Mouse (Mus musculus) heart, postnatal 36 days (tissue): ENCODE measurements around the gene Lrrc8b. TPM values are rescaled to one million over a fixed set of nuclear protein-coding genes. Genes with fewer than 3 reads are reported as not detected.

Source experiments
- DNase-seq, 2 experiments: peaks; one replicate each; pipeline ENCODE4 v3.0.0; 2021 to 2022
- intact Hi-C: fragments of 180-260 bp; cut with DNase I; formaldehyde crosslinking; loops from one replicate; pipeline ENCODE4 v1.15.1; 2025
- total RNA-seq, 2 experiments: library from RNA; stranded (reverse); gene quantifications; 2 replicates each; pipeline ENCODE4 v1.2.3; 2021

Lrrc8b gene
- total RNA-seq, 2 experiments from 2014 or later = 4.4 to 5.1 TPM

DNA sequence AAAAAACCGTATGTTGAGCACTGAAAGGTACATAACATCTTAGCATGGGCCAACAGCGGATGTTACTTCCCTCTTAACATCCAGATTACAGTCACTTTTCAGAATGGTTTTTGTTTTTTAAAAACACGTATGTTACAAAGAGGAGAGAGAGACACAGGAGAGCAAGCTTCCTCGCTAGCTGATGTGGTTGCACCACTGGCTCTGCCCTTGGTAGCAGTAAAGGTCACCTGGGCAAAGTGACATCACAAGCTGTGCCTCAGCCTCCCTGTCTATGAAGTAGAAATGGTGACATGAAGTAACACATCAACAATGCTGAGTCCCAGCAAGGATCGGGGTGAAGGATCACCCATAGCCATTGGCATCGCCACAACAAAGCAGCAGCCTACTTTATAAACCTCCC is 93.2 kb downstream of the Lrrc8b start:
- intact Hi-C loops = no loop called here
- no peak for DNase-seq

DNA sequence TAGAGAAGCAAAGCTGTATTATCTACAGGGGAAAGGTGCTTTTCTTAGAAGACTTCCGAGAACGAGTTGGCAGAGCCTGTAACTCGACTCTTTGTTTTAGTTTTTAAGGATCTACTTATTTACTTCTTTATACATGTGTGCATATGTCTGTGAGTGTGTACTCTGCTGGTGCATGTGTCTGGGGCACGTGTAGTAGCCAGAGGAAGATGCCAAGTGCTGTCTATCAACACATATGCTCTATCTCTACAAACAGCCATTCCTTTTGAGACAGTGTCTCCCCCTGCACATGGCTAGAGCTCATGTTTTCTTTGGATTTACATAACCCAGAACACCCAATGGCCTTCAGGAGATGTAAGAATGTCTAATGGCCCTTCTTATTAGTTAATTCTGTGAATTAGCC is 96.7 kb downstream of the Lrrc8b start:
- intact Hi-C loops = no loop called here
- no peak for DNase-seq

DNA sequence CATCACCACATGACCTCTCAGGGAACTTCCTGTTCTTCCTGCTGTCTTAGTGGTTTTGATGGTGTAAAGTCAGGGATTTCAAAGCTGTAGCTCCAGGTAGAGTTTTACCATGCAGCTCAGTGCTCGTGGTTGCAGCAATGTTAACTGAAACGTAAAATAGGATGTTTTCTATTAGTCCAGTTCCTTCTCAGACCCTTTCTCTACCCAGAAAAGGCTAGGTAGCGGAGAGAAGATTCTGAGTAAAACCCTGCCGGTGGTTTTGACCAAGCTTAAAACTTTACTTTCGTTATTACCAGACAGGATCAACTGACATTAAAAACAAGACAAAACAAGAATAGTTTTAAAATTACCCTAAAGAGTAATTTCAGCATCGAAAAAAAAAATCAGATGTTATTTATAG is 100.0 kb downstream of the Lrrc8b start:
- intact Hi-C loops = loop anchor here (5.0 kb wide), 2 partner anchors 98 to 357 kb away; partner anchors contain the start of gene Lrrc8b
- no peak for DNase-seq

DNA sequence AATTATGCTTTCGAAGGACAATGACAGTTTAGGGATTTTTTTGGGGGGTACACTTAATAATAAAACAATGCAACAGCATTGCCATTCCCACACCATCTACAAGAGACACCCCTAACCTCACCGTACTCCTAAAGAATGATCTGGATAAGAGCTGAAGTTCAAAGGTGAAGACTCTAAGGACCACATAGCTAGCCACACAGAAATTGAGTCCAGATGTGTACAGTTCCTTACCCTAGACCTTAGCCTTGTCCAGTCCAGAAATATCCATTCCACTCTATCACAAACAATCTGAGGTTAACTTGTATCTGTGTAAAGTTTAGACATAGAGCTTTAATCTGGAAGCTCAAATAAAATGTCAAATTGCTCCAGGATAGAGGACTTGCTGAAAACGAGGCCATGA is 100.7 kb downstream of the Lrrc8b start:
- intact Hi-C loops = loop anchor here (5.0 kb wide), 2 partner anchors 99 to 356 kb away; partner anchors contain the start of gene Lrrc8b
- DNase-seq = no peak

DNA sequence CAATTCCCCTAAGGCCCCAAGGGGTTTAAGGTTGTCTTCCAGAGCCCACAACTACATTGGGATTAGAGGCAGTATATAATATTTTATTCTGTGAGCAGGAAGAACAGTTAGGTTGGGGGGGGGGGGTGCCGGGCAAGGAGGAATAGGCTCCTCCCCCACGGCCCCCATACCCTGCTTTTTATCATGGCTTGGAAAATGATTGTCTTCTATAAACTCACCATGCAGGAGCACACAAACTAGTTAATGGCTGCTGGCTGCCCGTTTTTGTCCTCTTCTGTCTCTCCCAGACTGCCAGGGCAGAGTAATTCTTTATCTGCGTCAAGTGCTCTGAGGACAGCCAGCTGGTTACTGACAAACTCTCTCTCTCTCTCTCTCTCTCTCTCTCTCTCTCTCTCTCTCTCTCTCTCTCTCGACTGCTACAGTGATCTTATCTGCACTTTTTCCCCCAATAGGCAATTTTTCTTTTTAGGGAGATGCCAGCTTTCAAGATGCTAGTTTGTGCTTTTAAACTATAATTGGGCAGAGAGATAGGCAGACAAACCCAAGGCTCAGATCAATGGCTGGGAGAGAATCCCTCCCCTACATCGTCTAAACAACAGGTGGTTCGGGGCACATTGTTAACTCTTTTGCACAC is 102.5 kb downstream of the Lrrc8b start:
- intact Hi-C loops = loop anchor here (5.0 kb wide), 2 partner anchors 101 to 354 kb away; partner anchors contain the start of gene Lrrc8b
- no peak for DNase-seq

DNA sequence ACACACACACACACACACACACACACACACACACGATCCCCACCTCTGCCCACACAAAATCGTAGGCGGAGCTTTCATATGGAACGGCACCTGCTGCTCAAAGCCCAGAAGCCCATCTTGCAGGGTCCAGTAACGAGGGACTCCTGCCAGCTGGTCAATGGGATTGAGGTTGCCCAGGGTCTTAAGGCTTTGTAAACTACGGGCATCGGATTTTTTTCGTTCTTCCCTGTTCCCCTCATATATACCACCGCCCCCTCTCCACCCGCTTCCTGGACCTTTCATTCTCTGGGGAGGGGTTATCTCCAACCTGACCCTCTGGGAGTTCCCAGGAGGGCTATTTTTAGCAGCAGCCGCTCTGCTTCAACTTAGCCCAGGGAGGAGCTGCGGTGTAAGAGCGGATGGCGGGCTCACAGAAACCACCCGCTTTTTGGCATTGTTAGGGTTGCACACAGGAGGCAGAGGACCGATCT is 103.1 kb downstream of the Lrrc8b start:
- peak in 1 of 2 experiments; percentile 42 for DNase-seq
- intact Hi-C loops = loop anchor here (1.0 to 5.0 kb wide), 3 partner anchors 101 to 354 kb away; partner anchors contain the start of gene Lrrc8b

DNA sequence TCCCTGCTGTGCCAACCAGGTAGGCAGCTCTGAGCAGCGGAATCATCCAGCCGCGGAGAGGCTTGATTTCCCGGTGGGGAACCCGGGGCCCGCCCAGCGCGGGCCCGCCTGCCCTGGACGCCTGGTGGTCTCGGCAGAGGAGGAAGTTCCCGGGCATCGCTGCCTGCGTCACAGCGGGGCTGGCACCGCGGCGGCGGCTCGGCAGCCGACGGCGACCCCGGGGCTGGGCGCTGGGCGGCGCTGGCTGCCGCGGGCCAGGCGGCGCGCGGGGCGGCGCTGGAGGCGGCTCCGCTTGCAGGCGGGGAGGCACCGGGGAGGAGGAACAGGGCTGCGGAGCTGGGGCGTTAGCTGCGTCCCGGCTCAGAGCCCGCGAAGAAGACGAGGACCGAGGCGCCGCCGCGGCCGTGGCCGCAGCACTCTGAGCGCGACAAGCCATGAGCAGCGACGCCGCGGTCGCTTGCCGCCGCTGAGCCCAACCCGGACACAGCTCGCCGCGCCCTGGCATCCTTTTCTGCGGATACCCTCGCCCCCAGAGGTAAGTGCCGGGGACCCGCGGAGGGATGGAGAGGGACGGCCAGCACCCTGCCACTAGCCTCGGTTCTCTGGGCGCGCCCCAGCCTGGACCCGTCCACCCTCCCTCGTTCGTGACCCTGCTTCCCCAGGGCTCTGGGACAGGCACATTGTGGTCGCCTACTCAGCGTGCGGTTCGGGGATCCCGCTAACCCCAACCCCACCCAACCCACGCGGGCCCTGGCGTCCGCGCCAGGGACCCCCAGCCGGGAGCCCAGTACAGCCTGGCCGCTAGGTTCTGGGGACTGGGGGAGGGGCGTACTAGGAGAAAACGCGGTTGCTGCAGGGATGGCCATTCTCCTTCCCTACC is 103.8 kb downstream of the Lrrc8b start, which contains the start of gene Lrrc8c:
Lrrc8c (plus strand) TSS at position 293 of the 880 bp plus-strand sequence.
- intact Hi-C loops = loop anchor here (1.0 to 5.0 kb wide), 3 partner anchors 102 to 353 kb away; partner anchors contain the start of gene Lrrc8b
- peak; percentile 86 to 89 for DNase-seq

DNA sequence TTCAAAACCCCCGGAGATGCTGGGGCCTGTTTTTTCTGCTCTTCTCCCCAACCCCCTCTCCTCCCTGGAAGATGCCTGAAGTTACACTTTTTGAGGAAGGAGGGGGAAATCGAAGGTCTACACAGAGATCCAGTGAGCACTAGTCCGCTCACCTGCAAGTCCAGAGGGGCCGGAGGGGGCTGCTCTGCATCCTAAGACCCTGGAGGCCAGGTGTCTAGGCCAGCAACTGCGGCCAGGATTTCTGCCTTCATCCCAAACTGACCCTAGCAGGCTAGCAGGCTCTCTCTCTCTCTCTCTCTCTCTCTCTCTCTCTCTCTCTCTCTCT is 104.4 kb downstream of the Lrrc8b start:
- no peak for DNase-seq
- intact Hi-C loops = loop anchor here (1.0 to 5.0 kb wide), 5 partner anchors 37 to 352 kb away; partner anchors contain the start of gene Lrrc8b

DNA sequence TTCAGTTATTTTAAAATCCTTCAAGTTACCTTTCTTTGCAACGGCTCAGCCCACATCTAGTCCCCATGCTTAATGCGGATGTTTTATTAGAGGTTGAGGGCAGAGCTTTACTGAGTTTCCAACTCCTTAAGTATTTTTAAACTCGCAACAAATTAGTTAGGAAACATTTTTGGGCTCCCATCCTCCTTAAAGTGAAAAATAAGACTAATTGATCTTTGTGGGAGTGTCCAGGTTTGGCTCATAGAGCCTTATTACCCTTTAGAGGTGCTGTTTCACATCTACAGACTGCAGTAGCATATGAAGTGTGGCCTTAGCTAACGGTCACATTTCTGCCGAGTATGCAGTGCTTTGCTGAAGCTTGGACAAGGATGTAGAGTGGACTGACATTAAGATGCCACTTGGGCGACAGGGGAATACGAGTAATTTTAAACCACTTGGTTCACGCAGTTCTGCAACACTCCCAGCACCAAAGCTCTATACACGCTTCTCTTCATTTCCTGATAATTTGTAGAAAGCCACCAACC is 104.9 kb downstream of the Lrrc8b start:
- intact Hi-C loops = loop anchor here (5.0 kb wide), 2 partner anchors 37 to 67 kb away; no protein-coding TSS in a partner anchor
- DNase-seq = no peak

DNA sequence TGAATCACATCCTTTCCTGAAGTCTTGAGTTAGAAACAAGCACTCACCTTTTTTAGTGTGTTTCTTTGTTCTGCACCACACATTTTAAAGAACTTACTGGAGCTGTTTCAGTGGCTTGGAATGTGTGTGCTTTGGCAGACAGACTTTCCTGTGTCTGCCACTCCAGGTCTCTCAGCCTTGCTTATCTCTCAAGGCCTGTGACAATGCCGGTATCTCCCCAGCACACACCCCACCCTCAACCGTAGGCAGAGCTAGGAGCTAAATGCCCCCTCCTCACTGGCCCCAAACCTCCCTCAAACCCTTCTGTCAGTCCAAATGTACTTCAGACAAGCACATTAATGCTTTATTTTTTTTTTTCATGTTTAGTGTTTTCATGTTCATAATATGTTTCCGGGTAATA is 107.9 kb downstream of the Lrrc8b start:
- no peak for DNase-seq
- intact Hi-C loops = loop anchor here (5.0 kb wide), 2 partner anchors 34 to 64 kb away; no protein-coding TSS in a partner anchor

DNA sequence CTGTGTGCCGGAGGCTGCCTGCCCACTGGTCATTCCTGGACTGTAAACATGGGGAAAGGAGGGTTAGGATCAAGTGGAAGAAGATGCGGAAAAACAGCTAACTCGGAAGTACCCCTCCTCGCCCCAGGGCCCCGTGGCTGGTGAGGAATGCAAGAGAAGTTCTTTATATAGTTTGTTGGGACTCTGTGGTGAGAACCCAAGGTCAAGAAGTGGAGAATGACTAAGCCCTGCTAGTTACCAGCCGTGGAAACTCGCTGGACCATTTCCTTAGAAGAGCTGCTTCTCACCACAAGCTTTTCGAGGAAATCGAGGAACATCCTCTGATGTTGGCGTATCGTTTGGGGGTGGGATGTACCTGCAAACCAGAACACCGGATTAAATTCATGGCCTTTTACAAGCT is 109.4 kb downstream of the Lrrc8b start:
- DNase-seq = no peak
- intact Hi-C loops = no loop called here

DNA sequence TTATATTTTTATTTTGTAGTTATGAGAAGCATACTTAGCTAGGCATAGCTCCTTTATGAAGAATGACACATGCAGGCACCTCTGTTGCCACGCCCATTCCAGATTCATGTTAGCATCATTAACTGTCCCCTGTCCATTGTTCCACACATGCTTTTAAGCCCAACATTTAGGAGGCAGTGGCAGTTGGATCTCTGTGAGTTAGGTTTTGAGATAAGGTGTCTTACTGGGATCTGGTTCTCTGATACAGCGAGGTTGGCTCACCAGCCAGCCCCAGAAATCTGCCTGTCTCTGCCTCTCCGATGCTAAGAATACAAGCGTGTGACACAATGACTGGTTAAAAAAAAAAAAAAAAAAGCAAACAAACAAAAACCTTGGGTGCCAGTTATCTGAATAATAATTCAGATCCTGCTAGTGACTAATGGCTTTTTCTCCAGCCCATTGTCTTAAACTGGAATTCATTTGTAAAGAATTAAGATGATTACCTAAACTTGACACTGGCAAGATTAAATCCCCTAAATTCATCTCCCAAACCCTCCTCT is 110.6 kb downstream of the Lrrc8b start:
- no peak for DNase-seq
- intact Hi-C loops = no loop called here

DNA sequence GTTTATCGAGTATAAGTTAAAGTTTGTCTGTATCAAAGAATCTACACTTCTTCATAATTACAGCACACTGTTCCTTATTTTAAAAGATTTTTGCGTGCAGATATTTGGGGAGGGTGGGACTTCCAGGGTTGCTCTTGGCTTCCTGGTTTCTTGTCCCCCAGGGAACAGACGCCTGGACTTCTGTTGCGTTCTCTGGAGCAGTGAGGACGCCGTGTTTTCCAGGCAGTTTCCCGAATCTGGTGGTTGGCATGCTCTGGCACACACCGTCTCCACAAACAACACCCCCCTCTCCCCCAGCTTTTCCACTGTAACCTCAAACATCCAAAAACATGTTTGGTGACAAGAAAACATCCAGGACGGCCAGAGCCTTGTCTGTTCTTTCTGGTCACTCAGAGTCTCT is 111.2 kb downstream of the Lrrc8b start:
- intact Hi-C loops = no loop called here
- DNase-seq = peak; percentile 26 to 44

DNA sequence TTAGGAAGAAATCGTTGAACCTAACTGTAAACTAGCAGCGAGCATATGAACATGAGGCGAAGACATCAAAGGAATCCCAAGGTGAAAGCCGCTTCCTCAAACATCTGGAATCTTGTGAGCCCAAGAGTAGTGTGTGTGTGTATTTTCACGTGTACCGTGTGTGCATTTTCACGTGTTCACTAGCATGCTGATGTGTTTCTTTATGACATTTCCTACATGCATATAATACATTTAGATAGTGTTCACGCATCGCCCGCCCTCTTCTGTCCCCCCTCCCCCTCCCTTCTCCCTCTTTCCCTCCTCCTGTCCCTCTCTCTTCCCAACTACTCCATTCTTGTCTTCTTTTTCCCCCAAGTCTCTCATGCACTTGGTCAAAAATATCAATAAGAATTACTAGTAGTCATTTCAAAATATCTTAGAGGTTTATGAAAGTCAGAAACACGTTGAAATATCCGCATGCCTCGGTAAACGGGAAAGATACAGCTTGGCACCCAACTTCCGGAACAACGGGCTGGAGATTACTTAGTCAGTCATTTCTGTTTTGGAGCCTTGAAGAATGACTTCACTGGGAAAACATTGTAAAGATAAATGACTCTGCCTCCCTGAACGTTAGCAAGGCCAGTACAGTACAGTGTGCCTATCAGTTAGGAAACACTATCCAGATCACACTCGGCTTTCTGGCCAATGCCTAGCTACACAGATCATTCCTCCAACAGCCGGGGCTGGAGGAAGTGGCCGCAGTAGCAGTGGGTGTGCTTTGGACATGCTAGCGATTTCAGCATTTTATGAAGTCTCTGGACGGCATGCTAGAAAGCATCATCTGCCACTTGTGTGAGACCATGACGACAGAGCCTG is 112.1 kb downstream of the Lrrc8b start:
- peak; percentile 33 to 37 for DNase-seq
- intact Hi-C loops = no loop called here

DNA sequence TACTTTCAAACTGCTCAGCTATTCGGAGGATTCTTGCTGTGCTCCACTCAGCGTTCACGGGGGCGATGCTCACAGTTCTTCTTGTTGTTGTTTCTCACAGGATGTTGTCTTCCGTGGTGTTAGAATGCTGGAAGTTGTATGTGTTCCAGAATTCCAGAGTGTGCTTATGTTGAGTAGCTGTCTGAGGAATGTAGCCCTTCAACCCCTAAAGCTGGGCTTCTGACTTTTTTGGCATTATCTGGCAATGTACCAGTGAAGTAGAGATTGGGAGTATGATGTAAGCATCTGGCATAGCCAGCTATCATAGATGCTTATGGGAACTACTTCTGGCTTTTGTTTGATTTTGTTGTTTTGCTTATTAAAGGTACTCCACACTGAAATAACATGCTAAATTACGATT is 115.0 kb downstream of the Lrrc8b start:
- DNase-seq = no peak

DNA sequence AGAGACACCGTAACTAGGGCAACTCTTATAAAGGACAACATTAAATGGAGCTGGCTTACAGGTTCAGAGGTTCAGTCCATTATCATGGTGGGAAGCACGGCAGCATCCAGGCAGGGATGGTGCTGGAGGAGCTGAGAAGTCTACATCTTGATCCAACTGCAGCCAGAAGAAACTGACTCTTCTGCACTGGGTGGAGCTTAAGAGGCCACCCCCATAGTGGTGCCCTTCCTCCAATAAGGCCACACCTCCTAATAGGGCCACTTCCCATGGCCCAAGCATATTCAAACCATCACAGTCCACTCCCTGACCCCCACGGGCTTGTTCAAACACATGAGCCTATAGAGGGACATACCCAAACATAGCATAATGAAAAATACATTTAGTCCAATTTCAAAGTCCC is 119.6 kb downstream of the Lrrc8b start:
- DNase-seq = no peak
- intact Hi-C loops = no loop called here

More for the DNA sequence above, 115.0 kb downstream of the Lrrc8b start:
- intact Hi-C loops = no loop called here

DNA sequence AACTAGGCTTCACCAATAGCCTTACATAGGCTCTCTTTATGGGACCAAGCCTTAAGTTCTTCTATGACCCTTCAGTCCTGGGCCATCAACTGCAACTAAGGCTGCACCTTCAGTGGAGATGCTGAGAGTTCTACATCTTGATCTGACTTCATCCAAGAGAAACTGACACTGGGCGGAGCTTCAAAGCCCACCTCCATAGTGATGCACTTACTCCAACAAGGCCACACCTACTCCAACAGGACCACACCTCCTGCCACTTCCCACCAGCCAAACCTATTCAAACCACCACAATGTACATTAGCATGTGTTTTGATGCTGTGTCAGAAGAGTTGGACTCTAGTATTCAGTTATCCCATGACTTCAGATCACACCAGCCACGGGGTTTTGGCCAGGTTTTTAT is 120.6 kb downstream of the Lrrc8b start:
- intact Hi-C loops = no loop called here
- DNase-seq = no peak

DNA sequence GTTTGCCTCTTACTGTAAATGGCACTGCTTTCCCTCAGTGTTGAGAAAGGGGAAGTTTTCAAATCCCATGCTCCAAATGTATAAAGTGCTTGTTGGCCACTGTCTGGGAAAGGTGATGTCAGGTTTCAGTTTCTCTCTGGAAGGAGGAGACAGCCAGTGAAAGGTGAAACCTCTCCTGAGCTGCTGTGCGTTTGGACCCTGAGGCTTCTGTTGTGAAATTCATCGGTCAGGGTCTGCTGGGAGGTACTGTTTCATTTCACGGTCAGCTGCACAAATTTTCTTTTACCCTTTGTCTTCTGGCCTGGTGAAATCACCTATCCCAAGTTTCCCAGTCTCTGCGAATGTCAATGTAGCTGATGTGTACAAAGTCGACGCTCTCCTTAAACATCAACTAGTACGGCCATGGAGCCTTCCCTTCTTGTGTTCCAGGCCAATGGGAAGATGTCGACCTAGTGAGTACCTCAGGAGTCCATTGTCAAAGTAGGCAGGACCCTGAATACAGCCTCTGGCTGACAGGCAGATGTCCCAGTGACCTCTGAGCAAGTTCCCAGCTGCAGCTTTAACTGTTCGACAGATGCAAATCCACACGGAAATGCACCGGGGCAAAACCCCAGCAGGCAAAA is 121.6 kb downstream of the Lrrc8b start:
- intact Hi-C loops = no loop called here
- no peak for DNase-seq
